Mouse (Mus musculus) cerebellum, adult (tissue): Measurements from ENCODE around the gene Dusp1.

Experiments used
- ATAC-seq: cut with Nextera tagmentation; 2 replicates; pipeline ENCODE4 v1.9.2; 2017; ENCODE audit warnings: mild to moderate bottlenecking, moderate library complexity, mixed read lengths; ENCODE audit not compliant: insufficient number of reproducible peaks, low FRiP score, low TSS enrichment

Gene Dusp1

DNA sequence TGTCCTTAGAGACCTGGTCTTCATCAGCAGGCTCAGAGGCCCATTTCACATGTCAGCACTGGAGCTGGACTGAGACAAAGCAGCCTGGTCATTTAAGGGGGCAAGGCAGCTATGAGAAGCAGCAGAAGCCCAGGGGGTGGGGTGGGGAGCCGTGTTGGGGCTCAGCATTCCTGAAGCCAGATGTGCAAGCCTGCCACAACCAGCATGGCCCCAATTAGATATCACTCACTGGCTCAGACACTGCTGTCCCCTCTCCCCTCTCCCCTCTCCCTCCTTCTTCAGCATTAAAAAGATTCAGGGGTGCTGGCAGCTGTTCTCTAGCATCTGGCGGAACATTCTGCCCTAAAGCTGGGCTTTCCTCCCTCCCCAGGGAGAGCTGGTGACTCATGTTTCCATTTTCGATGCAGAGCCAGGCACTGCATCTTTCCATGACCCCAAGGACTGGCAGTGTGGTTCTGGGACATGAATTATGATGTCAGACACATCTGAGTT is 31.3 kb downstream of the Dusp1 start:
- no peak for ATAC-seq

DNA sequence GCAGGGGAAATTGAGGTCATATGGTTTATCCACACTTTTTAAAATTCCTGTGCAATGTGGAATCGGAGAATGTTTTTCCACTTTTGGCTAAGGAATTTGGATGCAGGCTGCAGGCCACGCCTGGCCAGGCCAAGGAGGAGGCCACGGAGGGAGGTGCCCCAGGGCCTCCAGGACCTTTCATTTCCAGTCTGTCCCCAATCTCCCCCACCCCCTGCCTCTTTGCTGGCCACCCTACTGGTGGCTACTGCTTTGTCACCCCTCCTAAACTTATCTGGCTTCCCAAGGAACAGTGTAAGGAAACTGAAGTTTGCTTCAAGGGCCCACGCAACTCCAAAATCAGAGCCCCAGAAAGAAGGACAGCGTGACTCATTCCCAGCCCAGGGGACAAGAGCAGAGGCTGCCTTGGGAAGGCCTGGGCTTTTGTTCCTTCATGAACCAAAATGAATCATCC is 32.1 kb downstream of the Dusp1 start:
- no peak for ATAC-seq

DNA sequence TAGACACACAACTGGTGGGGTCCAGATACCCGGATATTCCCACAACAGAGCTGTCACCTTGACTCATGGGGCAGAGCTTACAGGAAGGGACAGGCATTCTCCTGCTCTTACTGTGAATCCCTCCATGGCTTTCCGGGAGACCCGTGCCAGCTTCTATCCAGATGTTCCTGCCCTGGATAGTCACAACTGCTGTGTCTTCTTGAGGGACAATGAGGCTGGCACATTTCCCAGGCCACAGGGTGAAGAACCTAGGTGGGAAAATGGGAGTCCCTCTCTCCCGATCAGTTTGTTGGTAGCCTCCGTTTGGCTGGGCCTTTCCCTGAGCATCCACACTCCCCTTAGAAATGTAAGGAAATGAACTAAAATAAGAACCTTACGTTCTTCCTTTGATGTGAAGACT is 33.2 kb downstream of the Dusp1 start:
- ATAC-seq: no peak

DNA sequence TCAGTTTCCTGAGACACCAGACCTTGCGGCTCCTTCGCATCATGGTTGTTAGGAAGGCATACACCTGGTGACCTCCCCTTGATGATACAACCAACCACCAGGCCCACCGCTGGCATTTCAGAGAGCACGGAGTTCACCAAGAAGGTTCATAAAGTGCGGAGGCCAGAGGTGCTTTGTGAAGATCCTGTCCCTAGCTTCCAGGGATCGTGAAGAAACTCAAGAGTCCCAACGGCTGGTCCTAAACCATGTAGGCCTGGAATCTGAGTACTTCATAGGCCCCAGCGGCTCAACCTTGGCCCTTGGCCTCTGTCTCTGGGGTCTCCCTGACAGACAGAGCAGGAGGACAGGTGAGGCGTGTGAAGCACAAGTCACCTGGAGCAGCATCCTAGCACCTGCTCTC is 34.6 kb downstream of the Dusp1 start:
- no peak for ATAC-seq

DNA sequence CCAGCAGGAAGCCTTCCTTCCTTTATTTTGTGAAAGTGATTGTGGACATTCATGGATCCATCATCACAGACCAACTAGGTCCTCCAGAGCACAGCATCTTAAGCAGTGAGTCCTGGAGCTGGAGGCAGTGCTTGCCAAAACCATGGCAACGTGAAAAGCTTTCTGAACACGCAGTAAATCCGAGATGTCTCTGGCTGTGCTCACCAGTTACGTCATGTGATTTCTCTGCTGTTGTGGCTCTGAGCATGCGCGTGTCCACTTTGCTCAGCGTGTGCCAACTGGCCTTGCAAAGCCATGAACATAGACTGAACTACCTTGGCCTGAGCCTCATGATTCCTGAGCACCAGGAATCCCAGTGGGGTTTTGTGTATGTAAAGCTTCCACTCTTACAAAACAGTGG is 36.6 kb downstream of the Dusp1 start:
- no peak for ATAC-seq

DNA sequence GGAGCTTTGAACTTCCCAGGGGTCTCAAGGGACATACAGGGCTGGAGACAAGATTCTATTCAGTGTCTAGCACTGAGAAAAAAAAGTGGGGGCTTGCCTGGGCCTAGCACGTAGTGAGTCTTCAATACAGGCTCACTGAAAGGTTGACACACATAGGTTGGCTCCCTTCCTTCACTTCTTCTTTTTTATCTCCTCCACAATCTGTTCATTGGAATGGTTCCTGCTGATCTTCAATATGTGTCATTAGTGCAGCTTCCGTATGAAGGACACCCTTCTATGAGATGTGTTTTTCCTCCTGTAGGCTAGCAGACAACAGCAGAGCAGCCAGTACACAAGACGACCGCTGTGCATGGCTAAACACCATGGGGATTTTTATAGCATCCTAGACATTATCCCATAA is 37.1 kb downstream of the Dusp1 start:
- no peak; the same call in 1 of the 2 replicates for ATAC-seq

DNA sequence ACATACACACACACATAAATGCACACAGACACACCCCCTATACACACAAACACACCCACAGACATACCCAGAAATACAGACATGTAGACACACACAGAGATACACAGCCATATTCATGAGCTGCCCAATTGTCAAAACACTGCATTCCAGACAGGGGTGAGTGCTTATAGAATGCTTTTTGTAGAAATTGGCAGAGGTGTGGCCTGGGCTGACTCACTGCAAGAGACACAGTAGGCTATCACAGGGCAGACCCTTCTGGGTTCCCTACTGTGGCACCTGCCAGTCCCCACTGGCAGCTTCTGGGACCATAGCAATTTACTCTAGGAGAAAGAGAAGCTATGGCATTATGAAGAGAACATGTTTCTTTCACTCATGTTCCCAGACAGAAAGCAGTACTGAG is 37.6 kb downstream of the Dusp1 start:
- no peak for ATAC-seq

DNA sequence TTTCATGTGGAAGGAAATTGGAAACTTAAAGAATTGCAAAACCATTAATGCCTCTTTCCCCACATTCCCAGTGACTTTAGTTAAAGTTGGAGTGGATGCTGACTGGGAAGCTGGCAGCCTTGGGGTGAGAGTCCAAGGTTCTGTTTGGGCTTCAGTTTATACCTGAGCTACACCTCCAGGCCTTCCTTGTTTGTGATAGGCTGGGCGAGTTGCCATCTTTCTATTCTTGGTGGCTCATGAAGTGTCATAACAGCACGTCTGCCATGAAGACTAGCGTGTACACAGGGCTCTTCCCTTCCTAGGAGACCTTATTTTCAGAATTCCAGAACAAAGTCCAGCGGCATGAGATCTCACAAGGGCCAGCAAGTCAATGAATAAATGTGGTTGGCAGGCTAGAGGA is 39.2 kb downstream of the Dusp1 start:
- ATAC-seq: no peak

DNA sequence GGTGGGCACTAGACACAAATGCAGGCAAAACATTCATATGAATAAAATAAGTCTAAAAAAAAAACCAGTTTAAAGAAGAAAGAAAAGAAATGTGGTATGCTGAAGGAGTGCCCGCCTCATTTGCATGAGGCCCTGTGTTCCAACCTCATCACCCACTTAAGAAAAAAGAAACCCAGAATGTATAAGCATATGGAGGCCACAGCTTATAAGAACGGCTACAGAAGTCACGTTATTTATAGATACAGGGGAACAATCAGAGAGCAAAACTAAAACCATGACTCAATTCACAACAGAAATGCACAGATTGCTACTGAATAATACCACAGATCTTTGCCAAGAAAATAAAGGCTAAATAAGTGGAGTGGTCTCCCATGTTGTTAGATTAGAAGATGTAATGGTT is 43.6 kb downstream of the Dusp1 start:
- no peak for ATAC-seq

DNA sequence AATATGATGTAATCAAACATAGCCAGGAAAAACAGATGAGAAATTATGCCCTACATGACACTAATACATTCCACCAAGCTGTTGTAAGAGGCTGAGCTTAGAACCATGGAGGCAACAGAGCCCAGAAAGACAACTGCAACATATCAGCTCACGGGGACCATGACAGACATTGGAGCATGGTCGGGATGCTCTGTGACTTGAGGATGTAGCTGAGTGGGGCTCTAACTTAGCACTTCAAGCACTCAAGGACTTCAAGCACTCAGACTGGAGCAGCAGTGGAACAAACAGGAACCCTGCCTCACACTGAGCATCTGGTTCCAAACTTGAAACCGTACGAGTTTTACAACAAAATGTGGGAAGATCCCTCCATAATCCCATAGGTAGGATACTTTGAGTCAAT is 46.3 kb downstream of the Dusp1 start:
- ATAC-seq: no peak

DNA sequence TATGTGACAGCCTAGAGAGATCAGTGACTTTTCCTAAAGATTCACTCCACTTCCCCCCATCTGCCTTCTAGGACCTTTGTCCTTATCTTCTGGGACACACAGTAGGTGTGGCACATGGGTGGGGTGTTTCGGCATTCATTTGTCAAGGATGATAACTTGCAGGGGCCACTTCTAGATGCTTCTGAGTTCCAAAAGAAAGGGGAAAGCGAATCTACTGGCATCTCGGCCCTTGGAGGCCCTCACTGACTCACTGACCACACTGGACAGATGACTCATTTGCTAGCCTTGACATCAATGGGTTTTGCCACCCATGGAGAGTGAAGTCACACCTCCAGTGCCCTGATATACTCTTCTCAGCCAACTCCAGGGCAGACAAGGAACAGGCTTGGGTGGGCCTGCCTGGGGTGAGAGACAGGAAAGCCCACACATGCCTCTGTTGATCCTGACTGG is 47.3 kb downstream of the Dusp1 start:
- no peak for ATAC-seq

DNA sequence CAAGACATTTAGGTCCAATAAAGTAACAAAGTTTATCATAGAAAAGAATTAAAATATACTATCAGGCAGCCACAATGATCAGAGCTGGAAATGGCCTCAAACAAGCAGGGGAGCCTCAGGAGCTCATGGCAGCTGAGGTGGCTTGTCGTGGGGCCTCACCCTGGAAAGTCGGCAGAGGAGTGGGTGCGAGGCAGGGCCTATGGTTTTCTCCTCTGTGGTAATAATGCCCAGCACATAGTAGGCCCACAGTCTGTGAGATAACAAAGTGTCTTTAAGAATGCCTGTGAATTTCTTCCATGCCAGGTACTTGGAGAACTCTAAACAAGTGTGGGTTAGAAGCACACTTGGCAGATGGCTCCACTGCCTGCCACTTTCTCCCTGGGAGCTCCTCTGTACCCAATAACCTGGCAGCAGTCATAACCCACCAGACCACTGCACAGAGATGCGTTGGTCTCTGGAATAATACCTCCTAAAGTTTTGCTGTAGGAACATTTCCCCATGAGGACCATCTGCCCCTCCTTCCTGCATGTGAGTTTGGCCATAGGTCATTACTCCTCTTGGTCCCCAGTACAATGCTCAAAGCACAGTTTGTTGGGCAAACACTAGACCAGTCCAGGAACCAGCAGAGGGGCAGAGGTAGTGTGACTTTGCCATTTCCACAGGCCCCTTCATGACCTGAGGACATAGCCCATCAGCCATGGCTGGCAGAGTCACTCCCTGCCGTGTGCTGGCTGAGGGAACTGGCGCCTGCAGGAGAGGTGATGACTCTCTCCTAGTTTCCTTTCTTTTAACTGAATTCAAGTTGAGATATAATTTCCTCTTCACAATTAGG is 48.3 kb downstream of the Dusp1 start:
- no peak for ATAC-seq

DNA sequence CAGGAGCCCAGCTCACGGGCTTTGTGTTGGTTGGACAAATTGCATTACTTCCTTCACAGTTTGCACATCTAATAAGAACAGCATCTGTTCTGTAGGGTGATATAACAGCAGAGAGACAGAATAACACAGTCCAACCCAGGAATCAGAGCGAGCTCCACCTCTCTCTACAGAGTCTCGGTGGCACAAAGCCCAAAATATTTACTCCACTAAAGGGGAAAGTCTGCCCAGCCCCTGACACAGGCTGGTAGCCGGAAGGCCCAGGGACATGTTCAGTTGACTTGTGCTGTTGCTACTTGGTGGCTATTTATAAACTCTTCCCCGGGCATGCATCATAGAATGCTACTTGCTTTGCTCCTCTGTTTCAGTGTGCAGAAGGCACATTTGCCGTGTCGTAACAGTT is 49.0 kb downstream of the Dusp1 start:
- ATAC-seq: no peak

DNA sequence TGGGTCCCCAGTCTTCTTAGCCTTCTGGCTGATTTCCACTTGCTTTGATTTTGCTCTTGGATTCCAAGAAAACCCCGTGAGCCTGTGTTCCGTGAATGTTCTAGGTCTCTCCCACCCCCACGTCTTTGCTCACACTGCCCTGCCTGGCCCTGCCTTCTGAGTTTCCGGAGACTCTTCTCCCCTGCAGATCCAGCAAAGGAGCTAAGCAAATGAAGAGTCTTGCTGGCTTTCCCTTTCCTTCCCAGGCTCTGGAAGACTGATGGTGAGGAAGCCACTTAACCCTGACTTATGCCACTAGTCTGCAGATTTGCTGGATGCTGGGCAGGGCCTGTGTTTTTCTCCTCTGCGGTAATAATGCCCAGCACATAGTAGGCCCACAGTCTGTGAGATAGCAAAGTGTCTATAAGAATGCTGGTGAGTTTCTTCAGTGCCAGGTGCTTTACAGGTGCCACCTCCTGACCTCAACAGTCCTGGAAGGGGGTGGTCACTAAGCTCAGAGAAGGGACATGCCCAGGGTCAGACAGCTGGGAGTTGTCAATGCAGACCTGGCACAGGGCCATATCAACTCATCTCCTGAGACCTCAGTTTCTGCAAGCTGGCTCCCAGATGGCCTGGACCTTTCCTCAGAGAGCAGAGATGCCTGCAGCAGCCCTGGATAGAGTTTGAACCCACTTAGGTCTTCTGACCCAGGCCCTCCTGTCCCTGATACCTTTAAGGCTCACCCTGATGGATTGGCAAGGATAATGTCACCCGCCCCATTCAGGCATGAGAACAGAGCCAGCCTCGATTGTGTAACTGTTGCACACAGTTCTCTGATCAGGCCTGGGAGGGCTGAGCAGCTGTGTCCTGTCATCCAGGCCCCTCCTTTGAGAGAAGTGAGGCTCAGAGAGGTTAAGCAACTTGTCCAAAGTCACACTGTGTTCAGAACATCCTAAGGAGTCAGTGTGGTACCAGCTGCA is 49.8 kb downstream of the Dusp1 start:
- no peak for ATAC-seq

DNA sequence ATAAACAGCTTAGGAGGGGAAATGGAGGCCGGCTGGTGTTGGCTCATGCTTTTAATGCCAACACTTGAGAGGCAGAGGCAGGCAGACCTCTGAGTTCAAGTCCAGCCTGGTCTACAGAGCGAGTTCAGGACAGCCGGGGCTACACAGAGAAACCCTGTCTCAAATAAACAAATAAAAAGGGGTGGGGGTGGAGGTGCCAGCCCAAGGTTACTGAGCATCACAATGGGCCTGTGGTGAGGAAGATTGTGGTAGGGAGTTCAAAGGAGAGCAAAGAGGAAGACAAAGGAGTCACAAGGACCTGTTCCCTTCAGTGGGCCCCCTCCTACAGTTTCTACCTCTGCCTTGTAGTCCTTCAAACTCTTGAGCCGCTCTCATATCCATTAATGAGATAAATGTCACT is 50.7 kb downstream of the Dusp1 start:
- no peak for ATAC-seq

DNA sequence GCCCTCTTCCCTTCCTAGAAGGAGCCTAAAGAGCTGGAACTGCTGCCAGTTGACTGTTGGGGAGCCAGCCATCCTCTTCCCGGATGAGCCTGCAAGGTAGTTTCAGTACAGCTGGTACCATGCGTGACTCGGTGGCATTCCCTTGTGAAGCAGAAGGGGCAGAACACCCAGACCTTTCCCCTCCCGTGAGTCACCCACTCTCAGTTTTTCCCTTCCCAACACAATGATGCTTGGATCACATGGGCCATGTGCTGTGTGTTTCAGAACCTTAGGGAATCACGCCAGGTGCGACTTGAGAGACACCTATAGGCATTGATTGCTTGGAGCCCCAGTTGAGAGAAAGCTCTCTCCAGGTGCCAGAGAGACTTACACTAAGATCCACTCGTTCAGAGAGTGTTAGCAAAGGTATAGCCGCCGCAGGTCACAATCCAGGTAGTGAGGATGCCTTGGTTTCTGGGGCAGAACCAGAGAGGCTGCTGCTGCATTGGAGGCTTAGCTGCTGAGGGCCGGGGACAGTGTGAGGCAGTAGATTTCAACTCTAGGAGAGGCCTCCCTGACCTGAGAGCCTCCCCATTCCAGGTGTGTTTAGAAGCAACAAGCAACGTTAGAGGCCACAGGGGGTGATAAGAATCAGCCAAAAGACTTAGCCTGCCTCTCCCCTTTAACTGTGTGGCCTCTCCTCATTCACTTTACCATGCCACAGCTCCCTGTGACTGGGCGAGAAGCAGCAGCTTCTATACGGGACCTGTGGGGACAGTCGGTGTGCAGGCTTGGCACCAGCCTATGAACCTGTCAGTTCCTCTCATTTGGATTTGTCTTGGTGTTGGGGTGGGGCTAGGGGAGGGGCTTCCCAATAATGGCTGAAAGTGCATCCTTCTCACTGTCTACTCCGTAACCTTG is 51.5 kb downstream of the Dusp1 start:
- no peak for ATAC-seq

DNA sequence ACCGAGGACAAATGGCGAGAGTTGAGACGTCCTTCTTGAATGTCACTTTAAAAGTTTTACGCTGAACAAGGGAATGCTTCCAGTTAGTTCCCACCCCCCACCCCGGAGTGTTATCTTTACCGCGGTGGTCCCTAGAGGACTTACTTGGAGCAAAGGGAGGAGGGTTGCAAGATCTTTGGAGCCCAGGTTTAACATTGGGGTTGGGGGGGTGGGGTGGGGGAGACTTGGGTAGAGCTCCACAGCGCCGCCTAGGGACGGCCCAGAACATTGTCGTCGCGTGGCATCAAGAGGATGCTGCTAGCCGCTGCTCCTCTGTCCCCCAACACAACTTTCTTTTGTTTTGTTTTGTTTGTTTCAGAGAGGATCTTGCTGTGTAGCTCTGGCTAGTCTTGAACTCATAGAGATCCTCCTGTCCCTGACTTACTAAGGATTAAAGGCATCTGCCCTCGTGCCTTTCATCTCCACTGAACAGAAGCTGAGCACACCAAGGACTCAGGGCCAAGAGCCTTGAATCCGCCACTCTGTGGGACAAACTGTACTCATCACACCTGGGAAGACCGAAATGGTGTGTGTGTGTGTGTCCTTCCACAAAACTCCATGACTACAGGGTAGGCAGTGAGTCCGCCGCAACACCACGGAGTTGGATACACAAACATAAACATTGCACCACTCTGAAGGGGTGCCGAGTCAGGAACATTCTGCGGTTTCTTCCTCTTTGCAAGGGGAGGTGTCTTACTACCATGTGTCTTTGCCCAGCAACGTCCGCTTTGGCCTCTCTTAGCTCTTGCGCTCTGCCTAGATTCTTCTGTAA is 52.8 kb downstream of the Dusp1 start:
- ATAC-seq: peak; percentile 11; the same call in 1 of the 2 replicates

DNA sequence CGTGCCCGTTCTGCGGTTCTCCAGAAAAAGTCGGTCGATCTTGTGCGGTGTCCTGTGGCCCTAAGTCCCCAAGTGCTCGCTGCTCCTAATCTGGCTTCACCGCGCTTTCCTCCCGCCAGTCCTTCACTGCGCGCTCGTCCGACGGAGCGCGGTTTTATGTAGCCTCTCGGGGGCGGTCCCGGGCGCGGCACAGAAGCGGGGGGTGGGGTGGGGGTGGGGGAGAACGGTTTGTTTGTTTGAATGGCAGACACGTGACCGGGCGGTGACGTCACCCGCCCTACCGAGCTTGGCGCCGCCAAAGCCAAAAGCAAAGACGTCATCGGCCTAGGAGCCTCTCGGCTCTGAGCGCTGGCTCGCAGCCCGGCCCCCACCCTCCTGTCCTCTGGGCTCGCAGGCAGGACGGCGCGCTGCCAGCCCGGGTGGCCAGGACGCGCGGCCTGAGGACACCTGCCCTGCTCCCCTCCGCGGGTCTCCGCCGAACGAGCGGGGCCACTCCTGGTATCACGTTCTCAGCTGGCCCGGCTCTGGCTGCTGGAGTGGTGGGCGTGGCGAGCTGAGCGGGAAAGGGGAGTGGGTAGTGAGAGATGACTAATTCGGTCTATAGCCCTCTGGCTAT is 53.5 kb downstream of the Dusp1 start:
- ATAC-seq: peak; percentile 58; the same call in 1 of the 2 replicates

DNA sequence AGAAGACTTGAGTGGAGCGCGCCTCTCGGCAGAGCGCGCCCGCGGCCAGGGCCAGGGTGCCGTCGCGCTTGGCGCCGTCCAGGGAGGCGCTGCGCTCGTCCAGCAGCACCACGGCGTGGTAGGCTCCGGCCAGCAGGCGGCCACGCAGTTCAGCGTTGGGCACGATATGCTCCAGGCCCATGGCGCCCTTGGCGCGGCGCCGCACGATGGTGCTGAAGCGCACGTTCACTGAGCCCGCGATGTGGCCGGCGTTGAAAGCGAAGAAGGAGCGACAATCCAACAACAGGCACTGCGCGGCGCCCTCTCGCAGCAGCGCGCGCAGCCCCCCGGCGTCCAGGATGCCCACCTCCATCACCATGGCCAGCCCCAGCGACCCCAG is 54.0 kb downstream of the Dusp1 start:
- ATAC-seq: peak; percentile 20; the same call in 1 of the 2 replicates
